Mouse (Mus musculus) layer of hippocampus, postnatal 25 days (tissue): ENCODE data around the gene Ppie. TPM values are rescaled to one million over a fixed set of nuclear protein-coding genes. Genes with fewer than 3 reads are reported as not detected.
"Not testable (repeated sequence)": the region's sequence is repeated elsewhere in the genome, so short reads cannot be mapped to it uniquely, and the experiment has no call there.

Experiments used
- DNase-seq, 2 experiments: peaks; one replicate each; pipeline ENCODE4 v3.0.0; 2022; ENCODE audit warnings: mixed read lengths in 2 of 2, low spot score in 1 of 2; ENCODE audit errors: extremely low spot score in 1 of 2
- total RNA-seq, 2 experiments: library from RNA; stranded (reverse); gene quantifications; 2 replicates each; pipeline ENCODE4 v1.2.3; 2021

Gene Ppie
- total RNA-seq: 10 to 100 TPM; 20.3 to 21.8 TPM

GRCm38 (mm10) chr4:123139513-123140154 lies at the start of gene Ppie:
Gene Ppie, minus strand, starts transcription at chr4:123139951.
- DNase-seq: peak; percentile 51 to 58

- DNase-seq: peak in 1 of 2 experiments; percentile 40
Measured at GRCm38 (mm10) chr4:123184816-123185215, 45.1 kb upstream of the Ppie start.

- DNase-seq: peak; percentile 70 to 84
Measured at GRCm38 (mm10) chr4:123183239-123184056, 43.7 kb upstream of the Ppie start.

- peak in 1 of 2 experiments; percentile 33 for DNase-seq
Measured at GRCm38 (mm10) chr4:123182328-123183238, 42.8 kb upstream of the Ppie start, which contains the start of gene Hpcal4. Gene Hpcal4, plus strand, starts transcription at chr4:123183227.

- DNase-seq: no peak
Measured at GRCm38 (mm10) chr4:123171811-123172210, 32.1 kb upstream of the Ppie start.

- no peak for DNase-seq
Measured at GRCm38 (mm10) chr4:123164157-123164556, 24.4 kb upstream of the Ppie start.

- no peak for DNase-seq
Measured at GRCm38 (mm10) chr4:123162305-123162917, 22.7 kb upstream of the Ppie start.

GRCm38 (mm10) chr4:123161251-123161650 lies 21.5 kb upstream of the Ppie start:
- DNase-seq: not testable (repeated sequence)

- no peak for DNase-seq
Measured at GRCm38 (mm10) chr4:123160571-123160970, 20.8 kb upstream of the Ppie start.

GRCm38 (mm10) chr4:123155840-123156239 lies 16.1 kb upstream of the Ppie start:
- no peak for DNase-seq

GRCm38 (mm10) chr4:123155427-123155826 lies 15.7 kb upstream of the Ppie start:
- no peak for DNase-seq

GRCm38 (mm10) chr4:123155004-123155403 lies 15.3 kb upstream of the Ppie start:
- no peak for DNase-seq

GRCm38 (mm10) chr4:123152976-123153375 lies 13.2 kb upstream of the Ppie start:
- peak; percentile 23 to 46 for DNase-seq

GRCm38 (mm10) chr4:123152003-123152402 lies 12.3 kb upstream of the Ppie start:
- DNase-seq: no peak

- DNase-seq: no peak
Measured at GRCm38 (mm10) chr4:123147446-123148150, 7.8 kb upstream of the Ppie start.

GRCm38 (mm10) chr4:123137551-123137950 lies 2.2 kb downstream of the Ppie start:
- DNase-seq: no peak

GRCm38 (mm10) chr4:123127051-123127450 lies 12.7 kb downstream of the Ppie start:
- no peak for DNase-seq

GRCm38 (mm10) chr4:123126626-123127025 lies 13.1 kb downstream of the Ppie start:
- no peak for DNase-seq

GRCm38 (mm10) chr4:123121286-123121685 lies 18.5 kb downstream of the Ppie start:
- no peak for DNase-seq
